Mouse (Mus musculus) forebrain, embryonic 10.5 days (tissue): ENCODE results near the gene Pmpca. TPM values are rescaled to one million over a fixed set of nuclear protein-coding genes. Genes with fewer than 3 reads are reported as not detected.

Source experiments
- DNase-seq: peaks from one replicate; pipeline ENCODE4 v3.0.0-alpha.2; 2017; ENCODE audit warnings: low spot score; ENCODE audit errors: extremely low spot score
- H3K27ac ChIP-seq: fragments of 300-500 bp; sonication (generic); 2 replicates; pipeline ENCODE4 v1.5.1; 2016; ENCODE audit warnings: mild to moderate bottlenecking
- H3K27me3 ChIP-seq: fragments of 300-500 bp; sonication (generic); 2 replicates; pipeline ENCODE4 v1.6.1; 2016; ENCODE audit warnings: mild to moderate bottlenecking; ENCODE audit not compliant: poor library complexity, severe bottlenecking
- H3K36me3 ChIP-seq: fragments of 300-500 bp; sonication (generic); replicated peaks from 2 replicates; pipeline ENCODE4 v1.6.1; 2016; ENCODE audit warnings: mild to moderate bottlenecking, moderate library complexity
- H3K4me1 ChIP-seq: fragments of 300-500 bp; sonication (generic); 2 replicates; pipeline ENCODE4 v1.6.1; 2016
- H3K4me3 ChIP-seq: fragments of 300-500 bp; sonication (generic); 2 replicates; pipeline ENCODE4 v1.5.1; 2016; ENCODE audit warnings: mild to moderate bottlenecking, moderate library complexity
- H3K9me3 ChIP-seq: fragments of 300-500 bp; sonication (generic); 2 replicates; pipeline ENCODE4 v1.6.1; 2016; ENCODE audit warnings: mild to moderate bottlenecking, moderate library complexity
- WGBS: fragments of 180-500 bp; shearing (Covaris S2); methylation state at CpG from one replicate; pipeline ENCODE4 v1.1.7; 2016; 5-methylcytosine and 5-hydroxymethylcytosine counted together
- polyA plus RNA-seq: library from polyadenylated mRNA; unstranded; fragments of >200 nt; fragmentation: Nextera tagmentation; extraction: Ambion mirVana; gene quantifications from 2 replicates; pipeline ENCODE4 v1.2.1, GENCODE M21; 2016

The Pmpca gene
- 151 and 156 TPM in 2 replicates for polyA plus RNA-seq

DNA sequence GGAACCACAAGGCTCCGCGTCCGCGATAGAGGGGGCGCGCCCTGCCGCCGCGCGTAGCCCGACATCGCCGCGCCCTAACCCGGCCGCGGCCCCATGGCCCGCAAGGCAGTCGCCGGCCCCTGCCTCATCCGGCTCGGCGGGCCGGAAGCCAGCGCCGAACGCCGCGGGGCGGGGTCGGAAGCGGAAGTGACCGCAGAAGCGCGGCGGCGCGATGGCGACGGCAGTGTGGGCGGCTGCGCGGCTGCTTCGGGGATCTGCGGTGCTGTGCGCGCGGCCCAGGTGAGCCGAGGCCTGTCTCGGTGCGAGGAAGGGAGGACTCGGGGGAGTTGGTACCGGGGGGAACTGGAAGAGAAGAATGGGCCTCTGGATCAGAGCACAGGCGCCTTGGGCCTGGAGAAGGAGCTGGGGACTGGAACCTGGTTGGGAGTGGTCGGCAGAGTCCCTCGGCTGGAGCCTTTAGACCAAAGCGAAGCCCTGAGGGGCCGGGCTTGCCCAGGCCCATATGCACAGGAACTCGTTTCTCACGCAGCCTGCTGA is at the start of gene Pmpca, which contains the start of gene Entr1:
Gene Pmpca (plus strand): TSS at position 186 of the 537 bp plus-strand sequence.
Gene Entr1 (minus strand): TSS at position 163 of the 537 bp plus-strand sequence.
- peak; percentile 79 for DNase-seq
- WGBS = under 1% methylated on average over 60 of the region's 60 CpGs
- H3K4me3 ChIP-seq = peak within 1 kb of the TSS; percentile 98
- H3K36me3 ChIP-seq = peaks cover 76% of the 10 kb centered on the region
- peak within 1 kb of the TSS; percentile 92 for H3K27ac ChIP-seq
- no peaks in the 10 kb centered on the region for H3K27me3 ChIP-seq
- peaks cover 30% of the 10 kb centered on the region for H3K4me1 ChIP-seq
- no peaks in the 10 kb centered on the region for H3K9me3 ChIP-seq

DNA sequence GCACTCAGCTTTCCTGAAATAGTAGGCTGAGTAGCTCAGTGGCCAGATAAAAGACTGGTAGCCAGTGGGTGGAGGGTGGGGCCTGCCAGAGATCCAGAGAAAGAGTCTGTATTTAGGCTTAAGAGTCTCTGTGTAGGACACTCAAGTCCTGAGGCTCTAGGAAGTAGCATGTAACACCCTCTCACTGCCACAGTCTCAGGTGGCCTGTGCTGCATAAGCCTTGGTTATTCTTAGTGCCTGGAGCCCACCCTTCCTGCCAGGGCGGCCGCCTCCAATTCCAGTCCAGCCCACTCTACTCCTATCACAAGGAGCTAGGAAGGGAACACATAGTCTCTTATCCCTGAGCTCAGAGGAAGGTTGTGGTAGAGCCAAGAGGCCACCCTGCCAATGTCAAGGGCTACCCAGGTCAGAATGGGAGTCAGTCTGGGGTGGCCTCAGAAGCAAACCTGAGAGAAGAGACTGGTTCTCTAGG is 47.6 kb upstream of the Pmpca start:
- Histone ChIP-seq H3K4me3 (no peak overlapping the region), H3K4me1 (no peaks in the 10 kb centered on the region), H3K36me3 (peaks cover 83% of the 10 kb centered on the region), H3K27me3 (no peaks in the 10 kb centered on the region), H3K27ac (0 out of 2 replicates have a peak overlapping the region, but pooled peaks have one; percentile 35), H3K9me3 (no peaks in the 10 kb centered on the region)
- WGBS = 94% methylated on average over 2 of the region's 2 CpGs
- DNase-seq = no peak

DNA sequence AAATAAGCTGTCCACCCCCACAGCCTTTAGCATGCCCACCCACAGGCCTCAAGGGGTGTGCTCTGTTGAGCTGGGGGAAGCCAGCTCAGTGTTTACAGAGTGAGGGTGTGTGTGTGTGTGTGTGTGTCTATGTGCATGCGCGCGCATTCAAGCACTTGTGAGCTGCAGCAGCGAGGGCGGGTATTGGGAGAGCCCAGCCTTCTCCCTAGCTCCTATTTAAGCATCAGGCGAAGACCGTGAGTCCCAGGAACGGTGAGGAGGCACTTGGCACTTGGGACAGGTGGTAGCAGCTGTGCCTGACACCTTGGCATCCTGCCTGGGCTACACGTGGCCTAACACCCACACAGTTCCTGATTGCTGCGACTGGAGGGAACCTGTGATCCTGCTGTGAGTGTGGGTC is 47.1 kb upstream of the Pmpca start:
- no peaks in the 10 kb centered on the region for H3K27me3 ChIP-seq
- 92% methylated on average over 10 of the region's 10 CpGs for WGBS
- H3K4me1 ChIP-seq = no peaks in the 10 kb centered on the region
- peaks cover 88% of the 10 kb centered on the region for H3K36me3 ChIP-seq
- H3K9me3 ChIP-seq = no peaks in the 10 kb centered on the region
- no peak overlapping the region for H3K4me3 ChIP-seq
- 0 out of 2 replicates have a peak overlapping the region, but pooled peaks have one; percentile 35 for H3K27ac ChIP-seq
- no peak for DNase-seq

DNA sequence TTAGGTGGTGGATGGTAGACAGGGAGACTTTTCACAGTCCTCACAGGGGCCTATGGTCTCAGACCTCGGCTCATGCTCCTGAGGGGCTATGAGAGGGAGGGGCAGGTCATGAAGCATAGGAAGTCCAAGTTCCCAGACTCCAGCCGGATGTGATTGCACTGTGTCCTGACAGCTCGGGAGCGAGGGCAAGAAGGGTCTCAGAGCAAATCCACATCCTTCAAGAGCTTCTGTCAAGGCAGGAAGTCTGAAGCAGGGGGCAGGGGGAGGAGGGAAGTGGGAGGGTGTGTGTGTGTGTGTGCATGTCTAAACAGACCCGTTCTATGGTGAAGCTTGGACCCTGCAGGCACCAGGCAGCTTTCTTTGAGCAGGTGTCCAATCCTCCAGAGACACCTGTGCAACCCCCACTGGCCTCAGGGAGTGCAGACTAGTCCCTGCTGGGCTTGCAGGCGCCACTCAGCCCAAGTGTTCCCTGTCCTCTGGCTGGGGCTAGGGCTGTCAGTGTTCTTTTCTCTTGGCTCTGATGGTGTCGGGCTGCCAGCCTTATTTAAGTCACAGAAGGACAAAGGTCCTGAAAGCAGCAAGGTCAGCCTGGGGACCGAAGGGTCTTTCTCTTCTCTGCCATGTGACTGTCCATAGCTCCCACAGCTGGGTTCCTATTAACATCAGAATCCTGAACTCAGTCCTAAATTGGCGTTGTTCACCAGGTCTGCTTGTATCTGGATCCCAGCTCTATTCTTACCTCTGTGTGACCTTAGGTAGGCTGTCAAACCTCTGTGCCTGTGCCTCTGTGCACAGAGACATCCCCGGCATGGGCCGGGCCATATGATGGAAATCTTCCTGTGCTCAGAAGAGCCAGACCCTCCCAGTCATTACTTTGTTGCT is 46.3 kb upstream of the Pmpca start:
- Histone ChIP-seq H3K4me3 (no peak overlapping the region), H3K36me3 (peaks cover 96% of the 10 kb centered on the region), H3K27ac (no peak overlapping the region), H3K27me3 (no peaks in the 10 kb centered on the region), H3K4me1 (no peaks in the 10 kb centered on the region), H3K9me3 (no peaks in the 10 kb centered on the region)
- no peak for DNase-seq
- 79% methylated on average over 11 of the region's 11 CpGs for WGBS

DNA sequence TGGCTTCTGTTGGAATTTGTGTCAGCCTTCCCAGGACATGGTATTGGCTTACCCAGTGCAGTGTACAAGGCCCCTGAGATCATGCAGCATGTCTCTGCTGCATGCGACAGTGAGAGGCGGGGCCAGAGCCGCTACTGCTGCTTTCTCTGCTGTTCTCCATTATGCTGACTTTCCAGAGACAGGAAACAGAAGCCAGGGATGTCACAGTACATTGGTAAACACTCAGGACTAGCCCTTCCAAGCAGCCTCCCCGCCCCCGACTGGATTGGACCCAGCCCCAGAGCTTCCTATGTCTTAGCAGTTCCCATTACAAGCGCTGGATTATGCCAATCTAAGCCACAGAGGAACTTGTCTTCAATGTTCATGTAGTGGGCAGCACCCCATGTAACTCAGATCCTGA is 40.9 kb upstream of the Pmpca start:
- no peak overlapping the region for H3K27ac ChIP-seq
- 78% methylated on average over 6 of the region's 6 CpGs for WGBS
- H3K4me1 ChIP-seq = peaks cover 33% of the 10 kb centered on the region
- no peaks in the 10 kb centered on the region for H3K27me3 ChIP-seq
- DNase-seq = no peak
- H3K36me3 ChIP-seq = peaks cover 72% of the 10 kb centered on the region
- no peak overlapping the region for H3K4me3 ChIP-seq
- no peaks in the 10 kb centered on the region for H3K9me3 ChIP-seq

DNA sequence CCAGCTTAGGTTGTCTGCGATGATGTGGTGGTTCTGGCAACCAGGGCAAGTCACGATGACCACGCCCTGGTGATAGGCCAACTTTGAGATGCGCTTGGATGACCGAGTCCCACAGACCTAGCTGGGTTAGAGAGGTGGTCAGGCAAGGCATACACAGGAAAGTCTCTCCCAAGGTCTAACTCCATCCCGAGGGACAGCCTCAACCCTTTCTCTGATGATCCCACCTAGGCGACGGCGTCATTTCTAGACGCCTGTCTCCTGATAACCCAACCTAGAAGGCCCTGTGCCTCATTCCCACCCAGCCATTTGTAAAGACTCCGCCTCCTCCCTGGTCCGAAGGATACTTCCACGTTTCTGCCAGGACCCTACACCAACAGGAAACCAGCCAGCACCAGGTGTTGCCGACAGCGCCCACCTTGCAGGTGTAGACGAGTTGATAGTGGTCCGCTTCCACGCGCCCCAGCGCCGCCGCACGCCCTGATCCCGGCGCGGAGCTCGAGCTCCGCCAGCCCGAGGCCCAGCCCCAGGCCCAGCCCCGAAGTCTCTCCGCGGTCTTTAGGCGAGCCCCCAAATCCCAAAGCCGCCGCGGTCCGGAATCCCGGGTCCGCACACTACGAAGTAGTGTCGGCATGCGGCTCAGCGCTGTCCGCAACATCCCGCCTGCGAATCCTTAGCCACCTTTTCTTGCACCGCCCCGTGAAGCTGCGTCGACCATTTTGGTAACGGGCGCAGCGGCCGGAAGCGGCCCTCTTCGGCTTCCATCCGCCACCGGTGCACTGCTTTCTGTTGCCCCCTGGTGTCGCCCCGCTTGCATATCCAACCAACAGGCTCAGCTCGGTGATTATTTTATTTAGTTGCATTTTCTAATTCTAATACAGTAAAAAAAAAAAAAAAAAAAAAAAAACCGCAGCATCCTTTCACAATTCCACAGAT is 37.5 kb upstream of the Pmpca start, which contains the start of gene Dnlz:
Gene Dnlz (minus strand): TSS at position 753 of the 933 bp plus-strand sequence.
- peak; percentile 91 for DNase-seq
- Histone ChIP-seq H3K4me3 (peak within 1 kb of the TSS; percentile 86), H3K27me3 (no peaks in the 10 kb centered on the region), H3K36me3 (peaks cover 38% of the 10 kb centered on the region), H3K4me1 (peaks cover 35% of the 10 kb centered on the region), H3K27ac (peak within 1 kb of the TSS; percentile 97), H3K9me3 (no peaks in the 10 kb centered on the region)
- WGBS = 3% methylated on average over 62 of the region's 62 CpGs

DNA sequence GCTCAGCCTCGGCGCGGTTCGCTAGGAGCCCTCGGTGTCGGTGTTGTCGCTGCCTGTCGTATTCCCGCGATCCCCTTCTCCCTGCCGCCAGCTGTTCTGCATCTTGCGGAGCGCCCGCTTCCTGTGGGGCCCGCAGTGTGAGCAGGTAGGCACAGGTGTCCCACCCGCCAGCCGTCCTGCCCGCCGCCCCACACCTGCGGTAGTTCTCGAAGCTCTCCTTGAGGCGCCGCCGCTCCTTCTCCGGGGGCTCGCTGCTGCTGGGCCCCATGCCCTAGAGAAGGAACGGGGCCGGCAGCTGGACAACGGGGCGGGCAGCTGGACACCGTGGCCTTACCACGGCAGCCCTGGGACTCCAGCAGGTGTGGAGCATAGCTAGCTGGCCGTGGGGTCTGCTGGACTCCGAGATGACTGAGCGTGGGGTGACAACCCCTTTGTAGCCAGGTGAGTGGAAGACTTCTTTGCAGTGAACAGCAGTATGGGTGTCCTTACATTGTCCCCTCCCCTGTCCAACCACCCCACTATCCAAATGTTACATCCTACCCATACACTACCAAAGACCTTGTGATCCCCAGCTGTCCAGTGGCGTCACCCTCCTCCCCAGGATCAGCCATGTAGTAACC is 36.7 kb upstream of the Pmpca start:
- H3K4me1 ChIP-seq = peaks cover 38% of the 10 kb centered on the region
- no peaks in the 10 kb centered on the region for H3K9me3 ChIP-seq
- no peaks in the 10 kb centered on the region for H3K27me3 ChIP-seq
- no peak for DNase-seq
- H3K27ac ChIP-seq = peak overlapping the region; percentile 97
- H3K36me3 ChIP-seq = peaks cover 31% of the 10 kb centered on the region
- H3K4me3 ChIP-seq = peak overlapping the region; percentile 86
- 3% methylated on average over 36 of the region's 36 CpGs for WGBS

- 91% methylated on average over 11 of the region's 11 CpGs for WGBS
- H3K4me1 ChIP-seq = peaks cover 44% of the 10 kb centered on the region
Observed at GRCm38 (mm10) chr2:26353066-26353980, 35.8 kb upstream of the Pmpca start.

DNA sequence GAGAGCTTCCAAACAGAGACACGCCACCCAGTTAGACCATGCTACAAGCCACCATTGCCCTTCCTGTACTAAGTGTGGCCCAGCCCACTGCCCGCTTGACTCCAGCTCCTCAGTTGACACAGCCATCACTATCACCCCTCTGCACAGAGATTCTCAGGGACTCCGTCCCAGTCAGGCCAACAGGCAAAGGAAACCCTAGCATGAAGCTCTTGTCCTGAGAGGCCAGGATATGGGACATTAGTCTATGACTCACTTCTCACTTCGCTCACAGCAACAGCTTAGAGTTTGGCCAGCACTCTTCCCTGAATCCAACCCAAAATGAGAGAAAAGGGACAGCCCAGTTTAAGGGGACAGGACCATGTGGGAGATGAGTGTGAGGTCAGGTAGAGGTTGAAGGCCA is 34.7 kb upstream of the Pmpca start:
- WGBS = 94% methylated on average over 4 of the region's 4 CpGs
- Histone ChIP-seq H3K27me3 (no peaks in the 10 kb centered on the region), H3K4me1 (peaks cover 42% of the 10 kb centered on the region)

More at GRCm38 (mm10) chr2:26353066-26353980, 35.8 kb upstream of the Pmpca start:
- no peaks in the 10 kb centered on the region for H3K27me3 ChIP-seq
- peaks cover 21% of the 10 kb centered on the region for H3K36me3 ChIP-seq
- H3K27ac ChIP-seq = peak overlapping the region; percentile 97
- H3K9me3 ChIP-seq = no peaks in the 10 kb centered on the region
- H3K4me3 ChIP-seq = peak overlapping the region; percentile 86
- no peak for DNase-seq

DNA sequence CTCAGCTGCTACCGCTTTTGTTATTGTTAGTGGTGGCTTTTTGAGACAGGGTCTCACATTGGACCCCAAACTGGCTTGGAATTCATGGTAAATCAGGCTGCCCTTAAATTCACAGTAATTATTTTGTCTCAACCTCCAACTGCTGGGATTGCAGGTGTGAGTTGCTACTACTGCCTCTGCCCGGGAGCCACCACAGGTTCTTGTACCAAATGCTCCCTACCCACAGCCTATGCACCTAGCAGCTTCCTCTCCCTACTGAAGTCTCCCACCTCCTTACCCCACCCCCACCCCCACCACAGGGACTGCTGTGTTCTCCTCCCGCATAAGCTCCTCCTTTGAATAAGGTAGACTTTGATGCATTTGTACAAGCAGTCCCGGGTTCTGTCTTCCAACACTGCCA is 32.9 kb upstream of the Pmpca start:
- H3K9me3 ChIP-seq = no peaks in the 10 kb centered on the region
- H3K27ac ChIP-seq = no peak overlapping the region
- no peak overlapping the region for H3K4me3 ChIP-seq
- no peaks in the 10 kb centered on the region for H3K36me3 ChIP-seq
- WGBS = 89% methylated on average over 4 of the region's 4 CpGs
- no peak for DNase-seq
- H3K27me3 ChIP-seq = no peaks in the 10 kb centered on the region
- peaks cover 27% of the 10 kb centered on the region for H3K4me1 ChIP-seq

More for the DNA sequence above, 34.7 kb upstream of the Pmpca start:
- Histone ChIP-seq H3K27ac (no peak overlapping the region), H3K9me3 (no peaks in the 10 kb centered on the region), H3K36me3 (peaks cover 11% of the 10 kb centered on the region), H3K4me3 (no peak overlapping the region)
- DNase-seq = no peak

DNA sequence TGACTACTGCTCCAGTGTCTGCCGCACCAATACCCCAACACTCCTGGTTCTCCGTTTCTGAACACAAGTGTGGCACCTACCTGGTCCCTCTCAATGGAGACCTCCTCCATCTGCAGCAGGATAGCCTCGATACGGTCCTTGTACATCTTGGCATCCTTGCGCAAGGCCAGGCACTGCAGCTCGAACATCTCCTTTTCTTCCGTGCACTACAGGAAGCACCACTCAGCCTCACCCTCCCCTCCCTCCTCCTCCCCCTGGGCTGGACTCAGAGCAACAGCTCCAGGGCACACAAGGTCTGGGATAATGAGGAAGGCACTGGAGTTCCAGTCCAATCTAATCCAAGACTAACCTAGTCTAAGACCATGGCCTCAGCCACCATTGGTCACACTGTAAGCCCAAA is 32.5 kb upstream of the Pmpca start:
- 78% methylated on average over 7 of the region's 7 CpGs for WGBS

More for the DNA sequence above, 32.5 kb upstream of the Pmpca start:
- H3K4me1 ChIP-seq = peaks cover 23% of the 10 kb centered on the region
- no peak overlapping the region for H3K4me3 ChIP-seq
- no peak overlapping the region for H3K27ac ChIP-seq
- no peaks in the 10 kb centered on the region for H3K27me3 ChIP-seq
- no peaks in the 10 kb centered on the region for H3K36me3 ChIP-seq
- H3K9me3 ChIP-seq = no peaks in the 10 kb centered on the region
- no peak for DNase-seq
